Mouse (Mus musculus) CH12.LX (cell line): ENCODE measurements at regions not wholly inside any gene's neighbourhood (a gene's known extent, or its start where the extent isn't known, plus 50 kb on each side); places are given as distances from the start of the nearest gene placed in this dataset.

ENCODE experiments used
- CTCF ChIP-seq, 2 experiments: IDR thresholded peaks in 1 of 2; conservative IDR thresholded peaks in 1 of 2; 2 replicates each; pipeline ENCODE4 v1.5.1; 2011 to 2012; ENCODE audit warnings: low read depth in 2 of 2, low read length in 2 of 2, improper control_type of control experiment in 1 of 2, inconsistent platforms in 1 of 2, mild to moderate bottlenecking in 1 of 2, moderate library complexity in 1 of 2
- E2F4 ChIP-seq: IDR thresholded peaks from 2 replicates; pipeline ENCODE4 v1.6.1; 2011; ENCODE audit warnings: low read depth, low read length, improper control_type of control experiment; ENCODE audit not compliant: insufficient replicate concordance
- MXI1 ChIP-seq: IDR thresholded peaks from 2 replicates; pipeline ENCODE4 v1.6.1; 2011; ENCODE audit warnings: mild to moderate bottlenecking, low read depth, low read length, improper control_type of control experiment
- POLR2A ChIP-seq: IDR thresholded peaks from 2 replicates; pipeline ENCODE4 v1.6.1; 2011; ENCODE audit warnings: low read depth, mild to moderate bottlenecking, improper control_type of control experiment, low read length

DNA sequence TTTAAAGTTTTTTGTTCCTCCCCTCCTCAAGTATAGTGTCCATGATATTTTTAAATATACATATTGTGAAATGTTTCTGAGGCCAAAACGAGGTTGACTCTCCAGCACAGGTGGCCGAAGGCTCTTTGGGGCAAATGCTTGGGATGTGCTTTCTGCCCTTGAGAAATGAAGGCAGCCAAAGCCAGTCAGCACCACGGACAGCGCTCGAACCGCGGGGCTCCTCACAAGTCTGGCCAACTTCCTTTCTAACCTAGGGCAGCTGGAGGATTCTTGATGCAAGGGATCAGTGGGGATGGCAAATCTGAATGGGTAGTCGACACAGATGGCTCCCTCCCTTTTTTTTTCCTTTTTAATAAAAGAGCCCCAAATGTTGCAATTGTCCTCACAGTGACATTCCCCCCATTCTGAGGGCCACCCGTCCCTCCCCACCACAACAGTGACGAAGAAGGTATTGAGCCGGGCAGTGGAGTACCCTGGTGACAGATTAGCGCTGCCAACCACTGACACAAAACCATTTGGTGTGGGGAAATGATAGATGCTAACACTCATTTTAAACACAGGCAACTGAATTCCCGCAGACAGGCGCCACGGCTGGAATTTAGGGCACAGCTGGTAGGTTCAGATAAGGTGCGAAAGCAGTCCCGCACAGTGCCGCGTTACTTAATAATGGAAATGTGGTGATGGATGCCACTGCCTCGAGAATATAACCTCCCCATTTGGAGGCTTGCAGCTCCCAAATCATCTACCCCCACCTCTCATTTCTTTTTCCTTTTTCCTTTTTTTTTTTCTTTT lies 73.4 kb upstream of the Ctnnbl1 start:
- no peak for TF ChIP-seq CTCF (conservative IDR thresholded peaks at IDR 0.05 in 1 of 2, IDR thresholded peaks at IDR 0.05 in 1 of 2; ENCODE audit: low read depth in 2 of 2, low read length in 2 of 2)
- no peak for TF ChIP-seq POLR2A
- no peak for TF ChIP-seq E2F4
- TF ChIP-seq MXI1: no peak
